Mouse (Mus musculus) adrenal gland, postnatal 36 days (tissue): ENCODE results near the gene Prss16. TPM values are rescaled to one million over a fixed set of nuclear protein-coding genes. Genes with fewer than 3 reads are reported as not detected.

Source experiments
- DNase-seq, 2 experiments: peaks; one replicate each; pipeline ENCODE4 v3.0.0; 2021; ENCODE audit warnings: mixed read lengths in 1 of 2
- total RNA-seq, 2 experiments: library from RNA; stranded (reverse); gene quantifications; 2 replicates each; pipeline ENCODE4 v1.2.3; 2021

Prss16 gene
- total RNA-seq, 2 experiments from 2014 or later: 0.53 TPM; not detected in 1

- DNase-seq: no peak
Observed at GRCm38 (mm10) chr13:22036149-22036956, 26.8 kb upstream of the Prss16 start.

DNA sequence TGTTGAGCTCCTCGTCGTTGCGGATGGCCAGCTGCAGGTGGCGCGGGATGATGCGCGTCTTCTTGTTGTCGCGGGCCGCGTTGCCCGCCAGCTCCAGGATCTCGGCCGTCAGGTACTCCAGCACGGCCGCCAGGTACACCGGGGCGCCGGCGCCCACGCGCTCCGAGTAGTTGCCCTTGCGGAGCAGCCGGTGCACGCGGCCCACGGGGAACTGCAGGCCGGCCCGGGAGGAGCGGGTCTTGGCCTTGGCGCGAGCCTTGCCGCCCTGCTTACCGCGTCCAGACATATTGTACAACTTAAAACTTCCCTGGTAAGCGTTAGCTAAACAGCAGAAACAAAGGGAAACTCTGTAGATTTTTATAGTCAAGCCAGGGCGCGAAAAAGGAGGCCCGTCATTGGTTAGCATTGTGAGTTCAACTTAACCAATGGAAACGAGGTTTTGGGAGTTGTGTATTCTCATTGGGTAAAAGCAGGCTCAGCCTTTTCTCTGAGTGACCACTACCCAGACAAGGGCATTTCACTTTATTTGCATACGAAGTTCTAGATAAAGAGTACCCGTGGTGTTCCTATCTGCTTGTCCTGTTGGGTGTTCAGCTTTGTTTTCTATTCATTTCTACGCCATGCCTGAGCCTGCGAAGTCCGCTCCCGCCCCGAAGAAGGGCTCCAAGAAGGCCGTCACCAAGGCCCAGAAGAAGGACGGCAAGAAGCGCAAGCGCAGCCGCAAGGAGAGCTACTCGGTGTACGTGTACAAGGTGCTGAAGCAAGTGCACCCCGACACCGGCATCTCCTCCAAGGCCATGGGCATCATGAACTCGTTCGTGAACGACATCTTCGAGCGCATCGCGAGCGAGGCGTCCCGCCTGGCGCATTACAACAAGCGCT lies 26.0 kb upstream of the Prss16 start, which contains the start of the genes Hist1h2ah and Hist1h2bk:
TSS of gene Hist1h2ah (minus strand) at position 302 of the 882 bp plus-strand sequence.
TSS of gene Hist1h2bk (plus strand) at position 604 of the 882 bp plus-strand sequence.
- DNase-seq: peak; percentile 72 to 82

DNA sequence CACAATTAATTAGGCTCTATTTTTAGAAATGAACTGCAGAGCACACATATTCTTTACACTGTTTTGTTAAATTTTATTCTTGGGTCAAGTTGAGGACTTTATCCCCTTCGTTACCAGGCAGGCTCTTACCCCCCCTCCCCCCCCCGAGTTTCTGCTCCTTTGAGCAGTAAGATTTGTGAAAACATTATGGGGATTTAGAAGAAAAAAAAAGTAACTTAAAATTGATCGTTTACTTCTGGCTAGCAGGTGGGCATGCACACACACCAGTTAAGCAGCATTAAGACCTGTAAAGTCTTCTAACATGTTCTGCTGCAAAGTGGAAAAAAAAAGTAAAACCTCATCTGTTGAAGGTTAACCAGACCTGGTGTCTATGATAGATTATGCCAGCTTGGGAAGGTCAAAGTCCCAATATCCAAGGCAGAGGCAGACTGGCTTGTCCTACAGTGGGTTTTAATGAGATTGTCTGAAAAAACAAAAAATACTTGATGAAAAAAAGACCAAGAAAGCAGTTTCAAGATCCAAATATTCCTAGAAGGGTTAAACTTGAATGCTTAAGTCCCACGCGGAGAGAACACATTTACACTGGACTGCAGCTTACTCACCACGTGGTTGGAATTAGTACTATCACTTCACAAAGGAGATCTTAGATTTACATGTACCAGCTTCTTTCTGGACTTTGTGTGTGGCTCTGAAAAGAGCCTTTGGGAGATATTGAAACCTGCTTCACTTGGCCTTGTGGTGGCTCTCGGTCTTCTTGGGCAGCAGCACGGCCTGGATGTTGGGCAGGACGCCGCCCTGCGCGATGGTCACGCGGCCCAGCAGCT lies 25.1 kb upstream of the Prss16 start:
- DNase-seq: no peak

DNA sequence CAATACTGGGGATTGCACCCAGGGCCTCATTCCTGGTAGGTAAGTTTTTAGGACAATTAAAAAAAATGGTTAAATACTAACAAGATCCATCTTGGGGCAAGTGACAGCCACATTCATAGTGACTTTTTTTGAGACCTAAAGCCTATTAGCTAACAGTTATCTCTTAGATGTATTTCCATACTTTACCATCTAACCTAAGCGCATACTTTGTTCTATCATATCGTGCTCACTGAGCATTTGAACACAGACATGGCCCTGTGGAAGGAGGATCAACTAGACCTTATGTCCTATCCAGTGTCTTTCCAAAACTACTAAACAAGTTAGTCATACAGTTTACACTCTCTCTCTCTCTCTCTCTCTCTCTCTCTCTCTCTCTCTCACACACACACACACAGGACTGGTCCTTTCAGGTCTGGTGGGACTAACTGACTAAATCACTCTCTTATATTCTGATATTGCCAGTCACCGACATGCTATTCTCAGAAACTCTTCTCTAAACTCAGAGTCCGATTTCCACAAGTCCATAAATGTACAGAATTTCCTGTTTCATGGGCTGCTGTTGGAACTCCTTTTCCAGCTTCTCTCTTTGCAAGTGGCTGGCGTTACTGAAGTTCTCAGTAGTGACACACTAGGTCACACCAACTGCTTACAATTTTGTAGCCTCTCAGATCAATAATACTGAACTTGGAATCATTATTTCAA lies 24.4 kb upstream of the Prss16 start:
- DNase-seq: no peak

GRCm38 (mm10) chr13:22030493-22030892 lies 21.0 kb upstream of the Prss16 start:
- no peak for DNase-seq

GRCm38 (mm10) chr13:22029928-22030327 lies 20.4 kb upstream of the Prss16 start:
- no peak for DNase-seq

- DNase-seq: peak; percentile 93 to 95
Observed at GRCm38 (mm10) chr13:22028673-22029460, 19.3 kb upstream of the Prss16 start.

GRCm38 (mm10) chr13:22026058-22027031 lies 16.8 kb upstream of the Prss16 start:
- peak; percentile 86 to 87 for DNase-seq

GRCm38 (mm10) chr13:22022241-22022640 lies 12.7 kb upstream of the Prss16 start:
- peak; percentile 79 to 81 for DNase-seq

DNA sequence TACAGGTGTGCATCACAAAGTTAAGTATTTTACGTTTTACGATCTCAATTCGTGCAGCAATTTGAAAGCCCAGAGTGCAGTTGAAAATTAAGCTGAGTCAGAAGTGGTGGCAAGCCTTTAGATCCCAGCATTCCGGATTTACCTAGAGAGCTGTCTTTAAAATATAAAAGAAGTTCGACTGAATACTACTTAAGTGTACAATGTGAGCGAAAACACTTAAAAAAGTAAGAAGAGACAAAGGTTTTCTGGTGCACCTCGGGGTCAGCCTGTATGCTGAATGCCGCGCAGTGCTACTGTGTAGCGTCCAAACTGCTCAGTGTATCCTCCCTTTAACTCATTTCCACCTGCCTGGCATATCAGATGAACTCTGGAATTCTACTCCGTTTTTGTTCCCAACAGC lies 12.0 kb upstream of the Prss16 start:
- DNase-seq: no peak

- peak; percentile 72 to 73 for DNase-seq
Observed at GRCm38 (mm10) chr13:22020901-22021339, 11.4 kb upstream of the Prss16 start.

- peak in 1 of 2 experiments; percentile 37 for DNase-seq
Observed at GRCm38 (mm10) chr13:22019934-22020835, 10.6 kb upstream of the Prss16 start.

DNA sequence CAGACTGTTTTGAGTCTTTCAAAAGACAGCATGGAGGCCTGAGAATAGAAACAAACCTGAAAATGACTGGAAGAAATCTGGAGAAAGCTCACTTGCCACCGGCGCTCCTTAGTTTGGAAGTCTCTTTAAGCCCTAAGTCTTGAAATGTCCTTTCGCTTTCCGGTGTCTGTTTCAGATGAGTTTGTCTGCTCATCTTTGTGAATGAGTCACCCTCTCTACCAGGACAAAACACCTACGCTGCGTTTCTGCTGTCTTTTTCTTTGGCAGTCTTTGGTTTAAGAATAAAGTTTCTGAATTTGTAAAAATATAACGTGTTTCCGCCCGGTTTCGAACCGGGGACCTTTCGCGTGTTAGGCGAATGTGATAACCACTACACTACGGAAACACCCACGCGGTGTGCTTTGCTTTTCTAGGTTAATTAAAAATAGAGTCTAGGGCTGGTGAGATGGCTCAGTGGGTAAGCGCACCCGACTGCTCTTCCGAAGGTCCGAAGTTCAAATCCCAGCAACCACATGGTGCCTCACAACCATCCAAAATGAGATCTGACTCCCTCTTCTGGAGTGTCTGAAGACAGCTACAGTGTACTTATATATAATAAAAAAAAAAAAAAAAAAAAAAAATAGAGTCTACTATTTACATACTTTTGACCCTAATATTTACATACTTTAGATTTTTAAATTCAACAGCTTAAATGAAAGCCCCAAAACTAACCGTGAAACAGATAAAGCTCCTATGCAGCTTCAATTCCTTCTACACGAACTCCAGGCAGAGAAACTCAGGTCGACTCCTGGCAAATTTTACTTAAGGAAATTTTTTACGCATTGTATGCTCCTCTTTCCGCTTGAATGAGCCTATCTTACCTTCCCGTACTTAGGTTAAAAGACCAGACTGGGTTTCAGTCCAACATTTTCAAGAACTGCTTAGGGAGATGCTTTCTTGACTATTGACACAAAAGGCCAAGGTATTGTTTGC lies 6.2 kb upstream of the Prss16 start:
- peak; percentile 71 to 73 for DNase-seq

GRCm38 (mm10) chr13:22014411-22014845 lies 4.9 kb upstream of the Prss16 start:
- DNase-seq: no peak

- no peak for DNase-seq
Observed at GRCm38 (mm10) chr13:22013716-22014115, 4.2 kb upstream of the Prss16 start.

DNA sequence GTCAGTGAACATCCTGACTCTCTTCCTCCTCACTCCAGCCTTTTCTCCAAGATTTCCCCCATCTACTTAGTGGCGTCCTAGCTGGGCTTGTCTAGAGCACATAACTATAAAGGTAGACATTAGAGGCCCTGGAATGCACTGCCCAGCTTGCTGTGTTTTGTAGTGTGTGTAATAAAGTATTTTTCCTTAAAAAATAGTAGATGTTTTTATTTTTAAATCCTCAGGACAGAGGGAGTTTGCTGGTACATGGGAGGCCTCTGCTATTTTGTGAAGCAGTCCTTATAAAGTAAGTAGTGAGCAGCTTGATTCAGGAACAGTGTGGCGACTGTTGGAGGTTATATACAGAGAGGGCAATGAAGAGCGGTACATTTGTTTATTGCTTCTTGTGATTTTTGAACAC lies 835 bp downstream of the Prss16 start:
- DNase-seq: no peak

GRCm38 (mm10) chr13:22007872-22008271 lies 1.7 kb downstream of the Prss16 start:
- no peak for DNase-seq
